Mouse (Mus musculus) right cerebral cortex, adult 2 months (tissue): Measurements from ENCODE around the gene Rhobtb1.

ENCODE experiments used
- DNase-seq, 2 experiments: peaks; one replicate each; pipeline ENCODE4 v3.0.0; 2021 to 2022; ENCODE audit warnings: low spot score in 2 of 2

The Rhobtb1 gene

GRCm38 (mm10) chr10:69246762-69247161 lies 95.5 kb downstream of the Rhobtb1 start:
- DNase-seq, result no peak

DNA sequence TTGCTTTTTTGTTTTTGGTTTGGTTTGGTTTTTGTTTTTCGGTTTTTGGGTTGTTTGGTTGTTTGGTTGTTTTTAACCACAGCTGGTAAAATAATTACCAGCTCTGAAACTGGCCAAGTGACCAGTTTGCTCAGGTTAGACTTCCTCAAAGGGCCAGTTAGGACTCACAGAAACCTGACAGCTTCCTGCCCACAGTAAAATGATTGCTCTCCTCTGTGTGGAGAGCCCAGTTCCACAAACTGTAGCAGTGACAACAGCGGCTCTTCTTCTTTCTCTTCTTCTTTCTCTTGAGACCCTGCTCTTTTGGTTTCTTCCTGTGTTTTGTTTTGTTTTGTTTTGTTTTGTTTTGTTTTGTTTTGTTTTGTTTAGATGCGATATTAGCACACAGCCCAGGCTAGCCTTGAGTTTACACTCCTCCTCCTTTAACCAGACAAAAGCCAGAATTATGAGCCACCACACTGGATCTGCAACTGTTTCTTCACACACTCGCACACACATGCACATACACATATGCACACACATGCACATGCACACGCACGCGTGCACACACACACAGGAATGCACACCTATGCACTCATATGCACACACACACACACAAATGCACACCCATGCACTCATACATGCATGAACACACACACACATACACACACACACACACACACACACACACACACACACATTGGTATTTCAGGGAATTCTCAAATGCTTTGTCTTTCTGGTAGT lies 96.2 kb downstream of the Rhobtb1 start:
- no peak for DNase-seq

GRCm38 (mm10) chr10:69248261-69249160 lies 97.3 kb downstream of the Rhobtb1 start:
- no peak for DNase-seq

DNA sequence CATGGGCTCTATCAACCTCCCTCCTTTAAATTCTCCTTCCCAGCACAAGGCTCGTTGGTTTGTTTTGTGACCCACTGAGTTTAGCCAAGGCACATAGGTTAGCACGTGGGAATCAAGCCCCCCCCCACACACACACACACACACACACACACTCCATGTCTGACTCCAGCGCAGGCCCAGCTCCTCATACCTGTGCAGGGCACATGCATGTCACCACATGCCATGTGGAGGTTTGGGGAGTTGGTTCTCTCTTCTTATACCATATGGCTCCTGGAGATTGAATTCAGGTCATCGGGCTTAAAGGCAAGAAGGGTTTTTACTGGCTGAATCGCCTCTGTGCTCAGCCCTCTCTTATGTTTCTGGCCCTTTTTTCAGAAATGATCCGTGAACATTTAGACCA lies 100.0 kb downstream of the Rhobtb1 start:
- DNase-seq, result no peak

DNA sequence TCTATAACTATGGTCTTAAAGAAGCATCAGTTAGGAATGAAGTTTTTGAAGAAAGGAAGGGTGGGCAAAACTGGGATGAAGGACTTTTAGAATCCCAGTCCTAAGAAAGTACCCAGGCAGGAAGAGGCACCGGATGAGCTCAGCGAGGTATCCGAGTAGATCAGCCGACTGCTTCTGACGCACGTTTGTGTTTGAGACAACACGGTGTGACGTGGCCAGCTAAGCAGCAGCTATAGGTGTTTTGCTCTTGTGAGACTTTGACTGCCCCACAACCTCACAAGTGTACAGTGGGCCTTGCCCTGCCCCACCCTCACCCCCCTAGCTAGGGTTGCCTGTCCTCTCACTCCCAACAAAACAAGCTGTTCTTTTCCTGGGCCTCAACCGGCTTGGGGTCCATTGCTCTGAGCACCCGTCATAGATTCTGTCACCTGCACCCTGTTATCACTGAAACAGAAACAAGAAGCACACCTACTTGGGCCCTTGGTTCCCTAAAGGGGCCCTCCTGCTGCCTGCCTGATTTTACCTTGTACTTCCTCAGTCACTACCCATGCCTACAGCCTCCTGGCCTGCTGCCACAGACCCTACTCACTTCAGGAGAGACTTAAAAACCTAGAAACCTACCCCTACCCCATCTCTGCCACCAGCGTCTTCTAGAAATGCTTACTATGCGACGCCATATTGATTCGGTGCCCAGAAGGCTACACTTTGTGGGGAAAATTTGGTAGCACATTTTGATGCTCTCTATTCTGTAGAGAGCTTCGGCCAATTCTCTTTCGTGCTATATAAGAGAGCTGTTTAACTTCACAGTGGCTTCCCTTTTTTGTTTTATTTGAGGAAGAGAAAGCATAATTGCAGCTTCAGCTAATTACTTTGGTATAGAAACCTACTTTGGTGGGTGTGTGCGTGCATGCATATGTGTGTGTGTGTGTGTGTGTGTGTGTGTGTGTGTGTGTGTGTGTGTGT lies 101.2 kb downstream of the Rhobtb1 start:
- no peak for DNase-seq

- no peak for DNase-seq
These were observed 101.9 kb downstream of the Rhobtb1 start for GRCm38 (mm10) chr10:69253075-69253685.

GRCm38 (mm10) chr10:69253686-69254080 lies 102.4 kb downstream of the Rhobtb1 start:
- DNase-seq, result no peak

GRCm38 (mm10) chr10:69254390-69254847 lies 103.2 kb downstream of the Rhobtb1 start:
- no peak for DNase-seq

DNA sequence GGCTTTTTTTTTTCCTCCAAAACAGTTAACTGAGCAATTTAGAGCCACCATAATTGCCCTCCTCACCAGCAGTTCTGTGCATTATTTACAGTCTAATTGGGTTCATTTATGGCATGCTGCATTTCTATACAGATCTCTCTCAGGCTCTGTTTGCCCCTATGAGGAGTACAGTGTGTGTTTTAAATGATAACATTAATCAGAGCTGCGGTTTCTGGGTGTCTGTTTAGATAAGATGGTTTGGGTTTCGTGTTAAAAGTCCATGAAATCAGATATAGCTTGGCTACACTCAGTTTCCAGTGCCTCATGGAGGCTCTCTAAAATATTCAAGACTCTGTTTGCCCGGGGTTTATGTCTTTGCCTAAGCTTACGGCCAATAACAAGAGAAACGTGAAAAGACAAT lies 104.4 kb downstream of the Rhobtb1 start:
- DNase-seq, result no peak

GRCm38 (mm10) chr10:69257592-69258133 lies 106.4 kb downstream of the Rhobtb1 start:
- no peak for DNase-seq

- no peak for DNase-seq
These were observed 107.4 kb downstream of the Rhobtb1 start for GRCm38 (mm10) chr10:69258588-69258987.

DNA sequence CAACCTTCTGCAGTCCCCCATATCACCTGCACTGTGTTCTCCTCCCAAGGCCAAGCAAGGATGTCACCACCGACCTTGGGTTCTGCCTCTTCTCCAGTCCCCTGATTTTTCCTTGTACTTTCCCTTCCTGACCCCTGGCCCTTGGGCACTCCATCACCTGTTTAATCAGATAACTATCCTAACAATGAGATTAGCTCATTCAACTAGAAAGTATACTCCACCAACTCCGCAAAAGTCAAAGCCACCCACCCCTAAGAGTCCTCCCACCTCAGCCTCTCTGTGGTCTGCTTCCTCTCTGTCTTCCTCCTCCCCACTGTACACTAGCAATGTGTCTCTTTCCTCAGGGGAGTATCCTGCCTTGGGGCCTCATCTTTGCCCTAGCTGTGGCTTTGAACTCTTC lies 107.9 kb downstream of the Rhobtb1 start:
- DNase-seq, result no peak

GRCm38 (mm10) chr10:69259929-69260328 lies 108.7 kb downstream of the Rhobtb1 start:
- no peak for DNase-seq

- DNase-seq, result no peak
These were observed 111.9 kb downstream of the Rhobtb1 start for GRCm38 (mm10) chr10:69262918-69263822.

- DNase-seq, result no peak
These were observed 112.7 kb downstream of the Rhobtb1 start for GRCm38 (mm10) chr10:69263906-69264305.

- DNase-seq, result no peak
These were observed 114.2 kb downstream of the Rhobtb1 start for GRCm38 (mm10) chr10:69265421-69265820.

GRCm38 (mm10) chr10:69268061-69268643 lies 116.9 kb downstream of the Rhobtb1 start:
- DNase-seq, result no peak

- DNase-seq, result peak in 1 of 2 experiments; percentile 10
These were observed 120.2 kb downstream of the Rhobtb1 start for GRCm38 (mm10) chr10:69271436-69271835.

GRCm38 (mm10) chr10:69274275-69274674 lies 123.0 kb downstream of the Rhobtb1 start:
- DNase-seq, result no peak
